Mouse (Mus musculus) ZHBTc4 (cell line): Measurements from ENCODE around the gene Zranb3.
"Not testable (repeated sequence)": the region's sequence is repeated elsewhere in the genome, so short reads cannot be mapped to it uniquely, and the experiment has no call there.

Experiments
- DNase-seq: peaks from one replicate; pipeline ENCODE4 v3.0.0-alpha.2; 2011; ENCODE audit warnings: low read depth, low spot score

The Zranb3 gene

DNA sequence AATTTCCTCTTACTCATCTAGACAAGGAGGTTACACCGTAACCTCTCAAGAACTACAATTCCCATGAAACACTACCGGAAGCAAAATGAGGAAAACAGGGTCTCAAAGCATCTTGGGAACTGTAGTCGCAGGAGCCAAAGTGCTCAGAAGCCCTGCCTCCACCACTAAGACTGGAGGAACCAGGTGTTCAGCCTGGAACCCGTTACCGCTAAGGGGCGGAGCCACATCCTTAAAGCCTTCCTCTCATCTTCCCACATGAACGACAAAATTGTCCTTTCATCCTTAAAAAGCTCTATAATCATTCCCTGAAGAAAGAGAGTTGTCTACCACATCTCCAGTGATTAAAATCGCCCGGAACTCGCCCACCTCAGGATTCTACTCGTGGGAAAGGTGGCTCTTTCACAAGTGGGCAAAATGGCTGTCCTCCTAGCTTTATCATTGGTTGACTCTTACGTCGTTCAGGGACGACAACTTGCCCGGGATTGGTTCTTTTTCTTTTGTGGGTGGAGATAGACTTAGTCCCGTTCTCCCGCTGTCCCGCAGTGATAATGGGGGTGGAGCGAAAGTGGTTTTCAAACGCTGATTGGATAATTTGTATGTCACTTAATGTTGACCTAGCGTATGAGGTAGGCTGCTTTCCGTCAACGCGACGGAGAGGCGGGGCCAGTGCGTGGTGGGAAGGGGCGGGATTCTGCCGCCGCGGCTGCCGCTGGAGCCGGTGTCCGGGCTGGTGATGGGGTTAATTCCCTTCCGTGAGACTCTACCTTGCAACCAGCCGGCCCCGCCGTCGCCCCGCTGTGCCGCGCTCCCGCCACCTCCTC lies at the start of gene Zranb3, which contains the start of gene R3hdm1:
Gene Zranb3, minus strand, starts transcription at position 407 of the 821 bp plus-strand sequence.
Gene R3hdm1, plus strand, starts transcription at position 661 of the 821 bp plus-strand sequence.
- DNase-seq = peak; percentile 99

DNA sequence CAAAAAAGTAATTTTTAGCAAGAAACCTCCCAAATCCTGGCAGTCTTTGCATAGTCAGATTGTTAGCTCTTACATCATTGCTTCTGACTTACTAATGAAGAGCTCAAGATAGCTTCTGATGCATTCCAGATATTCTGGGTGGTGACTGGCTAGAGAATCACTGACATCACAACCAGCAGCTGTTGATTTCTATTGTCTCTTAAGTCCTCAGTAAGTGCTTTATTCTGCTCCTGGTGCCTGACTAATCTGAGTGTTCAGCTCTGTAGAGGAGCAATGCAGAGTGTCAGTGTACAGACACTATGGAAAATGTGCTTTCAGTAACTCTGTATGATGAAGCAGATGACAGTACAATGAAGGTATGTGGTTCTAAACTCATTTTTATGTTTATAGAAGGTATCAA lies 38.9 kb upstream of the Zranb3 start:
- DNase-seq = peak; percentile 9

DNA sequence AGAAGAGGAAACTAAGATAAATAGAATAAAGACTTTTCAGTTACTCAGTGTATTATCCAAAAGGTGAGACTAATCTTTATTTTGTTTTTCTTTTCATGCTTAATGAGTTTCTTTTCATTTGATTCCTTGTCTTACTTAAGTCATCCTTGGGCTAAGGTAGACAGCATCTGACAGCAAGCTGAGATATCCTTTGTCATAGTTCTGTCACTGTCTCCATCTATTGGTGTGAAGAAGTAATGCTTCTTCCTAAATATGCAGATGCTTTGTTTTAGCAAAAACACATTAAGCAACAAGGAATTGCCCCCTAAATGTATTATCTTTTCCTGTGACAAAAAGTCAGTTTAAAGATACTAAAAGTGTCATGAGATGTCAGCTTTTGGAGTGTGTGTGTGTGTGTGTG lies 38.2 kb upstream of the Zranb3 start:
- DNase-seq = peak; percentile 13

DNA sequence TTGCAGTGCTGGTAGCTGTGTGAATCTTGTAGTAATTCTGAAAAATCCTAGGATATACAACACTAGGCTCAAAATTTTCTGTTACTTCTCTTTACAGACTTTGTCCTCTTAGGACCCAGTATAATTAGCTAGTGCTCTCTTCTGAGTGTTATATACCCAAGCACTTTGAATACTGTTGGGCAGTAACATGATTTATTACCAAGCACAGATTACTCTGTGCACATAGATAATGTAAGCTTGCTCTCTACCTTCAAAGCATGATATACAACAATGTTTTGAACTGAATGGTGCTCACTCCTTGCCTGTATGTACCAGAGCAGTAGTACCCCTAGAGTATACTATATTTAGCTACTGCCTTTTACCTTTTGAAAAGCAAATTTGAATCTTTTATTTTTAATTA lies 33.4 kb upstream of the Zranb3 start:
- DNase-seq = not testable (repeated sequence)

DNA sequence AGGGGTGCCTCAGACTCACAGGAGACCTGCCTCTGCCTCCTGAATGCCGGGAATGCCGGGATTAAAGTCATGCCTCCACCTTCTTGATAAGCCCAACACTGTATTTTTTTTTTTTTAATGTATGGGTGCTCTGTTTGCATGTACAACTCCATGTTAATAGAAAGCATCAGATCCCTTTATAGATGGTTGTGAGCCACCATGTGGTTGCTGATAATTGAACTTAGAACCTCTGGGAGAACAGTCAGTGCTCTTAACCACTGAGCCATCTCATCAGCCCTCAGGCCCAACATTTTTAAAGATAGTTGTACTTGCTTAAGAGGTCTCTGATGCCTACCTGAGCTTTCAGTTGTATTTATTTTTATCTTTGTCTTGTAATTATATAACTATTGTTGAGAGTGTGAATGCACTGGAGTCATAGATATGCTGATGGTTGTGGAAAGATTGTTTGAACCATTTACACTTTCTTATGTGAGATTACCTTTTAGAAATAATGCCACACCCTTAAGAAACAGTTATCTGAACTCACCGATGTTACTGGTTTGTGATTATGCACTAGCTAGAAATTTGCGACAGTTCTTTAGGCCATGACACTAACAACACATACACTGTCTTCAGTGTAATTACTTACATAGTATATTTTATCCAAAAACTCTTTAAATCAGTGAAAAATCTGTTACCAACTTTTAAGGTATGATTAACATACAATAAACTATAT lies 18.2 kb upstream of the Zranb3 start:
- DNase-seq = no peak

DNA sequence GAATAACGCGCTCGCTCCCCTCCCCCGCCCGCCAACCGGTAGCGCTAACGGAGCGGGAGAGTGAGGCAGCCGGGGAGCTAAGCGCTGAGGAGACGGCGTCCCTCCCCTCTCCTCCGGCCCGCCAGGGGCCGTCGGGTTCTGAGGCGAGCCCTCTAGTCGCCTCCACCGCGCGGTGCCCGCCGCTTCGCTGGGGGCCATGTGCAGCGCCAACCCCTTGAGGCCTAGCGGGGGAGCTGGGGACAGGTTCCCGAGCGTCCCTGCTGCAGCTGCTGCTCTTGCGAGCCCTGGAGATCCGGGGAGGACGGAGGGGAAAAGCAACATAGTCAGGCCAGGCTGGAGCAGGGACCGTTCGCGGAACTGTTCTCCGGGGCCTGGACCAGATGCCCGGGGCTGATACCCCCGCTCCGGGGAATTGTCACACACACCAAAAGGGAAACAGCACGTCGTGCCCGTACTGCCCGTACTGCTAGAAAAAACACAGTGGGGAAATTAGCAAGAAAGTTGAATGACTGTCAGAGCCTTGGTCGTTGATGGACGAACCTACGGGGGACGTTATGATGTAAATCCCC lies 757 bp upstream of the Zranb3 start:
- peak; percentile 67 for DNase-seq

DNA sequence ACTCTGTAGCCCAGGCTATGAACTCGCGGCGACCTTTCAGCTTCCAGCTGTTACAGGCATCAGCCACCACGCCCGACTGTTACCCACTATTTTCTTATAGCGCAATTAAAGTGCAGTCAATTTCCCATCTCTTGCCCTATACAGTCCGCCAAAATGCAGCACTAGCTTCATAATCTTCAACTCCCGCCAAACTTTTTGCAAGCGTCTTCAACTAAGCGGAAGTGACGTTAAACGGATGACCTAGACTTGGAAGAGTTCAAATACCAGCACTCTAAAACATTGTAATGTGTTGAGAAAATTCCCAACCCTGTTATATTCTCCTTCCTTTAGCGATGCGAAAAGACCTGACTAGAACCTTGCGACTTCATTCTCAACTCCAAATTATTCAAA lies 601 bp downstream of the Zranb3 start:
- DNase-seq = no peak

DNA sequence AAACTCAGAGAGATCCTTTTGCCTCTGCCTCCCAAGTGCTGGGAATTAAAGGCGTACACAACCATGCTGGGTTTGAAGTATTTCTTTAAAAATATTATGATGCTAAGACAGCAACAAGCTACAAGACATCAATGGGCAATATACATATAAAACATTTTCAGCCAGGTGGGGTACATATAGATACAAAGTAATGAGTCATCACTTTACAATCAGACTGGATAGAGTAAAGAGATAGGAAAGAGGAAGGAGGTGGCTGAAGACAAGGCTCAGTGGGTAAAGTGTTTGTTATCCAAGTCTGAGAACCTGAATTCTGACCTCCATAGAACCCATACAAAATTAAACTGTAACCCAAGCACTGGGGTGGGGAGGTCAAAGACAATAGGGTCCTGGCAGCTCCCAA lies 4.5 kb downstream of the Zranb3 start:
- DNase-seq = no peak

DNA sequence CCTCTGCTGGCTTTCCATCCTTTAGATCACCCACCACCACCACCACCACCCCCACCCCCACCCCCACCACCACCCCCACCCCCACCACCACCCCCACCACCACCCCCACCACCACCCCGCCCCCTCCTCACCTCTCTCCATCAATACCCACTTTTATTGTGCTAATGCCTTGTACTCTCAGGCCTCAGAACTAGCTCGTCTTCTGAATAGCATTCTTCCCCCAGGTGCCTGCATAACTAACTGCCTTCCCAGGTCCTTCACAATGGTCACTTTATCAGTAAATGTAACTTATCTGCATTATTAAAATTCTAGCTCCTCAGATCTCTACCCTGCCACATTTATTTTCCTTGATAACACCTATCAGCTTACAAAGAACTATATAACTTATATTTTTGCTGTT lies 8.2 kb downstream of the Zranb3 start:
- DNase-seq = peak; percentile 62

DNA sequence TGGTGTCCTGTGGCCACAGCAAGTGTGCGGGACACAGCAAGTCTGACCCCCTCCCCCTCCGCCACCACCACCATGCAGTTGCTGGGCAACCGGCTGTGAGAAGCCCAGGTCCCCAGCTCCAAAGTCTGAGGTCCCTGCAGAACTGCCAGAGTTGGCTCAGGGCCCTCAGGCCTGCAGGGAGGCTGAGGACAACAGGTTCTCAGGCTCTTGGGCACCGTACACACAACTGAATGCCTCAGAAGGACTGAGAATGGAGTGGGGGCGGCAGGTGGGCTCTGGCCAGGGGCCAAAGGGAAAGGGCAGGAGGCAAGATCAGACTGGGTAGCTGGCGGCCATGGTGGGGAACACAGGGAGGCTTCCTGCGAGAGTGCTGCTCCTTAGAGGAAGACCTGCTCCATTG lies 20.0 kb downstream of the Zranb3 start:
- peak; percentile 37 for DNase-seq

DNA sequence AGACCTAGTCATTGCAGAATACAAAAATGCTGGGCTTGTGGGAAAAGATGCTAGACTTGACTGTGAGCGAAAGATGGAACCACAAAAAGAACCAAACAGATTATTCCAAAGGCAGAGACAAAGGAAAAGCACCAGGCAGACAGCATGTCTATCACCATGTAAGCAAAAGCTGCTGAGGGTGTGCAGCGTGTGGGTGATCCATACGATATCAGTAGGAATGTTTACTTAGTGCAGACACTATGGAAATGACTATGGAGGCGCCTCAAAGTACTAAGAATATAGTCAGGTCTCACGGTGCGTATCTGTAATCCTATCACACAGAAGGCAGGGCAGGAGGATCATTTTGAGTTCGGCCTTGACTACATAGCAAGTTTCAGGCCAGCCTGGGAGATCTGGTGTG lies 21.0 kb downstream of the Zranb3 start:
- no peak for DNase-seq

DNA sequence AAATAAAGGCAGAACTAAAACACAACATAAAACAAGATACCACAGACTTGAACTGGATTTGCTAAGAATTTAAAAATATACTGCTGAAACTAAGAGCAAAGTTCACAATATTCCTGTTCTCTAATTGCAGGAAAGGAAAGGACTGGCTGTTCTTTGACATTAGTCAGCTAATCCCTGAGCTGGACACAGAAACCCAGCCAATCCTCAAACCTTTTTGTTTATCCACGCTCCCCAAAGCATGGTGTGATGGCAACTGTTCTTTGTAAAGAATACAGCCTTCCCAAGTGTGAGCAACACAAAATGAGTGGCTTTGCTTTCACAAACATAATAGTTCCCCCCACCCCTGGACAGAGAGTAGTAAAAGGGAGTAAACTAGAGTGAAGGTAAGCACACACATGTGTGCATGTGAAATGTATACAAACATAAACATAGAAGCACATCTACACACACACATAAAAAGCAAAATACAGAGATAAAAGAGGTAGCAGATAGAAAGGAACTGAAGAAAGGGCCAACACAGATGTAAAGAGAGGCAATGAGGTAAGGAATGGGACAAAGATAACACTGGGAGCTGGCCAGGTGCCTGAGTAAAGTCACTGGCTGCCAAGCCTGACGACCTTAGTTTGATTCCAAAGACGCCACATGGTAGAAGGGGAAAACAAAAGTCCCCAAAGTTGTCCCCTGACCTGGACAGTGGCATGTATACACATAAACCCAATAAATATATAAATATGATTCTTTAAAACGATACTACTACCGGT lies 21.7 kb downstream of the Zranb3 start:
- DNase-seq = no peak

DNA sequence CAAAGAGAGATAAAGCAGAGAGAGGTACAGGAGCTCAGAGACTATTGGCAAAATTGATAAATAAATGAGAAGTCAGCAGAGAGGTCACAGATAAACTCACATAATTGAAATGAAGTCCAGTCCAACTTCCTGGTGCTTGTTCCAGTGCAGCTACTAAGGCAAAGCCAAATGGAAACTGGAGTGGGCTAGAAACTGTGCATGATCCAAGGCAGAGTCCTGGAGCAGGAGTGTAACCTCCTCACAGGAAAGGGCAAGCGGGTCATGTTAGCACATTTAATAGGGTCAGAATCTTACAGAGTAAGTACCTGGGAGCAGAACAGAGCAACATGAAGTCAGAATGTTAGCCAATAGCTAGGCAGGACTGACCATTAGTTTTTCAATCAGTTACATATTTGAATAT lies 24.2 kb downstream of the Zranb3 start:
- DNase-seq = no peak

DNA sequence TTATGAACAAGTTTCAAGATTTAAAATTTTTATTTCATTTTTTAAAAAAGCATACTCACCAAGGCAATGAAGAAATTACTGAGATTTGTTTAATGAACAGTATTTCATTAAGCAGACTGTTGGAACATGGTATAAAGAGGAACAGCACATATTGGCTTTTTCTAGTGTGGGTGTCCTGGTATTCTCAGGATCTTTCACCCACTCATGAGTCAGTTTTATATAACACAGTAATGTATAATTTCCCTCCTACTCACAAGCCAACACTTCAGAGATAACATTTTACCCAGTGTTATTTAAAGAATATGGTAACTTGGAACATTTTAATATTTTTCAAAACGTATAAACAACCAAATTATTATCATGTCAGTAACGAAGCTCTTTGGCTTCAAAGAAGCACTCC lies 25.1 kb downstream of the Zranb3 start:
- DNase-seq = no peak

DNA sequence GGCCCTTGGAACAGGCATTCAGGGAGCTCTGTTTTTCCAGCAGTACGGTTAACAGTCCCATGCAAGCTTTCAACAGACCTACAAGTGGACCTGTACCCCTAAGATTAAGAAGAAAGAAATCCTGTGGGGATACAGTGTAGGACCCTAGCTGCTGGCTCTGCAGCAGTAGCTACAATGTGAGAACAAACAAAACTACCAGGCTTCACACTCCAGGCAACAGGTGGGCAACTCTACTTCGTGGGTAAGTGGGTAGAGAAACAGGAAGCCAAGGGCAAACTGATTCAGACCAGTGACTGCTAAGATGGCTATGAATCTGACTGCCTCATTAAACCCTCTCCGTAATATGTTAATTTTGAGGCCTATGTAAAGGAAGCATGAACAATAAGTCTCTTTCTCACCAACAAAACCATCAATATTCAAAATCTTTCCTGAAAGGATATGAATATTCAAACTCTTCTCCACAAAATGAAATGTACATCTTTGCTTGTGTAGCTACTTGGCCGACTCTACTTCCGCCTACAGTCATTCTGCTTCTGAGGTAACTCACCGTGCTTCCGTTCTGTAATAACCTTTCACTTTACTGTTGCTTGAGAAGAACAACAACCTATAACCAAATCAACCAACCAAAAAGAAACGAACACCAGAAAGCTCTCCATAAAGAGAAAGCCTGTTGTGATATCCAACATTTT lies 25.9 kb downstream of the Zranb3 start:
- DNase-seq = no peak

DNA sequence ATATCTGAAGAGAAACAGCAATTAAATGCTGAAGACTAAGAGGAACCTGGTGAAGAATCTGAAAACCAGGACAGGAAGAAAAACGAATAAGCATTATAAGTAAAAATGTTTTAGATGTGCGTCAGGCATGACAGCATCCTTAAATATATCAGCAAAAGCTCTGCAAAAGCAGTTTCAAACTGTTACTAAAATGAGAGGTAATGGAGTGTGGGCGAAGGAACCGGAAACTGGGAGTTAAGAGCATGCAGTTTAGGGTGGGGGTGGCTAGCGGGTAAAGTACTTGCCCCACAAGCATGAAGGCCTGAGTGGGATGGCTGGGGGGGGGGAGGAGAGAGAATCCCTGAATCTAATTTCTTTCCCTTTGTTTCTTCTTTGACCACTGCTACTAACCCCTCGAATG lies 29.8 kb downstream of the Zranb3 start:
- DNase-seq = no peak

DNA sequence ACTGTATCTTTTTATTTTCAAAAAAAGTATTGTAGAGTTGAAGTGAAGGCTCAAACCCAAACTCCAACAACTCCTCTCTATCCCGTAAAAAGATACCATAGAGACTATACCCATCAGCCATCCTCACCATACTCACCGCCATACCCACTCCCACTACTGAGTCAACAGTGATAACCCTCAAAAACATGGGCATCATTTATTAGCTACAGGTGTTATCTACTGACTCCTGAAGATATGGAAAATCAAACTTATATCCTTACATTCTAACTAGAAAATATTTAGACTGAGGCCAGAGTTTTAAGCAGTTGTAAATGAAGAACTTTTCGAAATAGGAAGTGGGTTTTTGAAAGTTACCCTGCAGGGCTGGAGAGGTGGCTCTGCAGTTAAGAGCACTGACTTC lies 32.8 kb downstream of the Zranb3 start:
- DNase-seq = no peak

DNA sequence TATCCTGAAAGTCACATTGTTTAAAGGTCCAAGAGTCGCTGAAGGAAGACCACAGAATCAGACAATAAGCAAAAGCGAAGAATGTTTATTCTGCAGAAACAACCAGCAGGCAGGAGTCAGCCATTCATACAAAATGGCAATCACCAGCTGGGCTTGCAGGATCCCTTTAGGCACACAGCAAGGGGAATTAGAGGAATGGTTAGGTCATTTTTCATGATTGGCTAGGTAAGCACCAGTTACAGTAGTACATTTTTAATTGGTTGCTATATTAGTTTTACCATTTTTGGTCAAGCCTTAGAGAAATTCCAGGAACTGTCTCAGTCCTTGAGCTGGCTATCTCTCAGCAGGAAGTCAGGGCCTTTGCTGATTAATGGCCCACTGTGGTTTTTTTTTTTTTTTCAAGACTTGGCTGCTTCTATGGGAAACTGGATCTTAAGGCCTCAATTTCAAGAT lies 33.9 kb downstream of the Zranb3 start:
- no peak for DNase-seq

DNA sequence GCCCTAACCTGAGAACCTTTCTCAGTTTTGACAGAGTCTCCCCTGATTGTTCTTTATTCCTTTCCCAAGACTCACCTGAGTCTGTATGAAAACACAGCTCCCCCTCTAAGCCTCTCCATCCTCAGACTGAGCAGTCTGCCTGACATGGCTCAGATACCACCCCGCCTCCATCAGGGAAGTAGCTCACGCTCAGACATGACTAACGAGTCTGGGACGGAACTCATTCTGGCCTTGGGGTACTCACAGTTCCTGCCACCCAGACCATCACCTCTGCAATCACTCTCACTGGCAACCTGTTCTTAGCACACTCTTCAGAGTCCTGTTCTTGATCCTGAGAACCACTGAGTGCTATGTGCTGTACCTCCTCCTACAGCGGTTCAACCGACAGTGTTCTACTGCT lies 38.1 kb downstream of the Zranb3 start:
- no peak for DNase-seq

DNA sequence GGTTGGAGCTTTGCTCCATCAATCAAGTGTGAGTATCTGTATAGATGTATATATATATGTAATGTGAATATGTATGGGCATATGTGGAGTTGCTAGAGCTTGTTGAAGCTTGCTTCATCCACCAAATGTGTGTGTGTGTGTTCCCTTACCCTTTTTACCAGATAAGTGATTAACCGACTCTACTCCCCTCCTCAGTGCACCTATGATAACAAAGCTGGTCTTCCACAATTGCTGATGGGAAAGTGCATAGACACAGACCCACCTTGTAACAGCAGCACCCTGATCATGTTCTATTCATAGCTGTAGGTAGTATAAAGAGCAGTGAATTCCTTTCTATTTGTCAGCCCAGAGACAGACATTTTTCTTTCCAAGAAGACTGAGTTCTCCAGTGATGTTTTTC lies 40.7 kb downstream of the Zranb3 start:
- DNase-seq = no peak

DNA sequence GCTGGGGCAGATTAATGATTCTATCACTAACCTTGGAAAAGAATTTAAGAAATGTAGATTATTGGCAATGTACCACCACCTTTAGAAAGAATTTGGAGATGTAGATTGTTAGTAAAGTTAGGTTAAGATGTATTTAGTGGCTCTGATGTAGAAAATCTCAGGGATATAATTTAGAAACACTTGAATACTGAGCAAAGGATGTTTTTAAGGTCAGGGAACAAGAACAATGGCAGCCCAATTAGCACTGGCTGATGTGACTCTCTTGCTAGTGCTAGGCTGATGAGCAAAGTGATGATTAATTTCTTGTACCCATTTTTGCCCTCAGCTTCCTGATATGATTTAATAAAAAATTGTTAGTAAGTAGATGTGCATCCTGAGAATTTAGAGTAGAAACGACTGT lies 41.4 kb downstream of the Zranb3 start:
- DNase-seq = no peak
